Mouse (Mus musculus) right cerebral cortex, postnatal 14 days (tissue): Measurements from ENCODE around the gene Iqgap3.

Source experiments
- DNase-seq: peaks from one replicate; pipeline ENCODE4 v3.0.0; 2022

Iqgap3 gene

GRCm38 (mm10) chr3:88139243-88140177, 57.7 kb downstream of the Iqgap3 start:
- DNase-seq, result peak; percentile 34

- no peak for DNase-seq
Observed at GRCm38 (mm10) chr3:88140178-88140902, 58.6 kb downstream of the Iqgap3 start.

GRCm38 (mm10) chr3:88140903-88141430, 59.2 kb downstream of the Iqgap3 start:
- DNase-seq, result no peak

GRCm38 (mm10) chr3:88141439-88141786, 59.6 kb downstream of the Iqgap3 start:
- DNase-seq, result no peak

GRCm38 (mm10) chr3:88141787-88142523, 60.2 kb downstream of the Iqgap3 start, which contains the start of gene Mef2d:
Mef2d (plus strand) TSS chr3:88142372.
- peak; percentile 93 for DNase-seq

GRCm38 (mm10) chr3:88142546-88142915, 60.8 kb downstream of the Iqgap3 start:
- DNase-seq, result peak; percentile 79

- peak; percentile 64 for DNase-seq
Observed at GRCm38 (mm10) chr3:88142916-88143771, 61.4 kb downstream of the Iqgap3 start.

- DNase-seq, result peak; percentile 48
Observed at GRCm38 (mm10) chr3:88143961-88144486, 62.3 kb downstream of the Iqgap3 start.

- no peak for DNase-seq
Observed at GRCm38 (mm10) chr3:88144648-88145410, 63.1 kb downstream of the Iqgap3 start.

- no peak for DNase-seq
Observed at GRCm38 (mm10) chr3:88145411-88145782, 63.6 kb downstream of the Iqgap3 start.

GRCm38 (mm10) chr3:88145952-88146351, 64.2 kb downstream of the Iqgap3 start:
- no peak for DNase-seq

GRCm38 (mm10) chr3:88146376-88147112, 64.8 kb downstream of the Iqgap3 start:
- DNase-seq, result no peak

GRCm38 (mm10) chr3:88147444-88147843, 65.7 kb downstream of the Iqgap3 start:
- DNase-seq, result no peak

- DNase-seq, result no peak
Observed at GRCm38 (mm10) chr3:88147866-88148265, 66.1 kb downstream of the Iqgap3 start.

- DNase-seq, result no peak
Observed at GRCm38 (mm10) chr3:88148354-88148753, 66.6 kb downstream of the Iqgap3 start.

GRCm38 (mm10) chr3:88148776-88149509, 67.2 kb downstream of the Iqgap3 start:
- peak; percentile 44 for DNase-seq

- DNase-seq, result no peak
Observed at GRCm38 (mm10) chr3:88149510-88149974, 67.8 kb downstream of the Iqgap3 start.

- DNase-seq, result peak; percentile 79
Observed at GRCm38 (mm10) chr3:88150061-88150998, 68.6 kb downstream of the Iqgap3 start.
